Mouse (Mus musculus) thymus, postnatal 36 days (tissue): ENCODE measurements around the gene Skap1.

Experiments used
- DNase-seq, 2 experiments: peaks; one replicate each; pipeline ENCODE4 v3.0.0; 2022; ENCODE audit warnings: mixed read lengths in 2 of 2

The Skap1 gene

DNA sequence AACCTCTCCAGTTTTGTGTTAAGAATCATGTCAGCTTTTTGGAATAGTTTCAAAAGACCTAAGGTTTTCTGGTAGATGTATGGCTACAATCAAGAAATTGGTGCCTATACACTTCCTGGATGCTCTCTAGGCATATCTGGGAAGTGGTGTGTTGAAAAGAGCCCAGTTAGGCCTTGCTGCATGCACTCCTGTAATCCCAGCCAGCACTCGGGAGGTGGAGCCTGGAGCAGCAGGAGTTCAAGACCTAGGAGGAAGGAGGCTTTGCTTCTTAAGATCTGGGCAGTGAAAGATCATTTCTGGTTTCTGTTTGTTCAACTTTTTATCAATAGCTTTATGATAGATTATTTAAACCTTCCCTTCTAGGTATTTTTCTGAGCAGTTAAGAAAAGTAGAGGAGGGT lies 326.3 kb downstream of the Skap1 start:
- no peak for DNase-seq

DNA sequence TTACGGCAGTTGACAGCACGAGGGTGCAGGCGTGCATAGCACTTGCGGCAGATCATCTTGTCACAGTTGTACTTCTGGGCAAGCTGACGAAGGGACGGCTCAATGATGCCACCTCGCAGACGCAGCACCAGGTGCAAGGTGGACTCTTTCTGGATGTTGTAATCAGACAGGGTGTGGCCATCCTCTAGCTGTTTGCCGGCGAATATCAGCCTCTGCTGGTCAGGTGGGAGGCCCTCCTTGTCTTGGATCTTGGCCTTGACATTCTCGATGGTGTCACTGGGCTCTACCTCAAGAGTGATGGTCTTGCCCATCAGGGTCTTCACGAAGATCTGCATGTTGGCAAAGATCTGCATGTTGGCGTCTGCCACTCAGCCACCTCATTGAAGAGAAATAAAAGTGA lies 331.1 kb downstream of the Skap1 start:
- DNase-seq: no peak

DNA sequence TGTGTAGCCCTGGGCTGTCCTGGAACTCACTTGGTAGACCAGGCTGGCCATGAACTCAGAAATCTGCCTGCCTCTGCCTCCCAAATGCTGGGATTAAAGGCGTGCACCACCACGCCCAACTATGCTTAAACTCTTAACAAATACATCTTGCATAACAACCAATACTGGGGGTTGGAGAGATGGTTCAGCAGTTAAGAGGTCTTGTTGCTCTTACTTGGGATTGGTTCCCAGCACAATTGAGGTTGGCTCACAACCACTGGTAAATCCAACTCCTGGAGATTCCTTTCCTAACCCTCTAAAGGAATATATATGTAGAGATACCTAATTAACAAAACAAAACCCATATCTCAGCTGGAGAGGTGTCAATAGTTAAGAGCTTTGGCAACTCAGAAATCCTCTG lies 331.7 kb downstream of the Skap1 start:
- DNase-seq: no peak

DNA sequence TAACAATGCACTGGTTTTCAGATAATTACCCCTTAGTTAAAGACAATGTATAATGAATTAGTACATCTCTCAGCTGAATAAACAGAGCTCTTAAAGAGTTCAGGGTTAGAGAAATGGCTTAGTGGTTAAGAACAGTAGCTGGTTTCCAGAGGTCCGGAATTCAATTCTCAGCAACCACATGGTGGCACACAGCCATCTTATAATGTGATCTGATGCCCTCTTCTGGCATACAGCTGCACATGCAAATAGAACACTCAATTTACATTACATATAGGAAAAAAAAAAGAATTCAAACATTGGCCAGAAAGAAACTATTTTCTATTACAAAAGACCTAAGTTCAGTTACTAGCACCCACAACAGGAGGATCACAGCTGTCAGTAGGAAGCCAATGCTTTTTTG lies 332.2 kb downstream of the Skap1 start:
- DNase-seq: no peak

DNA sequence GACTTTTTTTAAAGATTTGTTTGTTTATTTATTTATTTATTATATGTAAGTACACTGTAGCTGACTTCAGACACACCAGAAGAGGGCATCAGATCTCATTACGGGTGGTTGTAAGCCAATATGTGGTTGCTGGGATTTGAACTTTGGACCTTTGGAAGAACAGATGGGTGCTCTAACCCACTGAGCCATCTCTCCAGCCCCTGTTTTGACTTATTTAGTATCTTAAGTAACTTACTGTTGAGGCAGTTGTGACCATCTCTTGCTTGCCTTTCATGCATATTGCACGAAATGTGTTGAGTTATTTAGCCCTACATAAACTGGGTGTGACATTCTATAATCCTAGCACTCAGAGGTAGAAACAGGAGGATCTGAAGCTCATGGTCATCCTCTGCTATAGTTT lies 335.1 kb downstream of the Skap1 start:
- DNase-seq: no peak

DNA sequence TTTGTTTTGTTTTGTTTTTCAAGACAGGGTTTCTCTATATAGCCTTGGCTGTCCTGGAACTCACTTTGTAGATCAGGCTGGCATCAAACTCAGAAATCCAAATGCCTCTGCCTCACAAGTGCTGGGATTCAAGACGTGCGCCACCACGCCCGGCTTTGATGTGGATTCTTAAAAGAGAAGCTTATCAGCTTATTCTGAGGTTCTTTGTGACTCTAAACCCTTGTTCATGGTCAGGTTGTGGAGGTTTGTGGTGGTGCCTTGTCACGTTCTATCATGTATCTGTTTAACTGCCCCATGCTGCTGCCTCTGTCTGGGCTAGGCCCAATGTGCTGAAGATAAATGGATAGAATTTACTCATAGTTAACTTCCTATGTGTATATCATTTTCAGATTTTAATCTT lies 341.2 kb downstream of the Skap1 start:
- no peak for DNase-seq

DNA sequence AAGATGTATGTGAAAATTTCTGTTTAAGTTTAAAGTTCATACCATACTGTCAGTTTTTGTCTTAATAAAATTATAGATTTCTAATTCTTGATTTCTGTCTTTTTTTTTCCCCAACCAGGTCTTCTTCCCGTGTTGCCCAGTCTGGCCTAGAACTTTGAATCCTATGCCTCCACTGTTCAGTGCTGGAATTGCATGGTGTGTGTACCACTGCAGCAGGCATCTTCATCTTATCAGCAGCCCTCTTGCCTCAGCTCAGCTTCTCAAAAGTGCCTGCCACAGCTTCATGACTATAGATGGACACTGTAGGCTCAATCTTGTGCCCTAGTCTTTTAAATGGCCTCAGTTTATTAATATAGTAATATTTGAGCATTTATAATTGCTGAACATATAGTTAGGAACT lies 343.7 kb downstream of the Skap1 start:
- no peak for DNase-seq
